Mouse (Mus musculus) urinary bladder, postnatal 36 days (tissue): ENCODE data around the gene Als2cl.

Experiments used
- DNase-seq, 2 experiments: peaks; one replicate each; pipeline ENCODE4 v3.0.0; 2022; ENCODE audit warnings: low spot score in 2 of 2, mixed read lengths in 1 of 2

The Als2cl gene

DNA sequence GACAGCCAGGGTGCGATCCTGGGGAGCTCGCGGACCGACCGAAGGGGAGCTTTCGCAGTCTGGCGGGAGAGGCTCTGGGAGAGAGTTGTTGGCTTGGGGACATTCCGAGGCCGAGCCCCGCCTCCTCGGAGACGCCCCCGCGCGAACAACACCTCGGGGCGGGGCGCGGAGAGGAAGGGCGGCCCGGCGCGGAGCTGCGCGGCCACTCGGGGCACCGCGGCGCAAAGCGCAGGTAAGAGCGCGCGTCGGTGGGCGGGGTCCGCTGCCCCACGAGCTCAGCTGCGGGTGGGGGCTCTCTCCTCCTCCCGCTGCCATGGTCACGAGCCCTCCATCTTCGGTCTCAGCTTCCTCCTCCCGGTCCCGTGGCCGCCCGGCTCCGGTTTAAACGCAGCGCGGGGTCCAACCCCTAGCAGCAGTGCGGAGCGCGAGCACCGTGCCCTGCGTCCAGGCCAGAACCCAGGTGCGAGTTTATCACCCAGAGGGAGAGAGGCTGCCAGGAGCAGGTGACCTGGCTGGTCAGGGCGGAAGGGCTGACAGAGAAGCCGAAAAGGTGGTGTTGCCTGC is 410 bp downstream of the Als2cl start, which contains the start of gene Tmie:
Gene Tmie (minus strand): TSS at position 116 of the 564 bp plus-strand sequence.
- peak; percentile 80 to 84 for DNase-seq

DNA sequence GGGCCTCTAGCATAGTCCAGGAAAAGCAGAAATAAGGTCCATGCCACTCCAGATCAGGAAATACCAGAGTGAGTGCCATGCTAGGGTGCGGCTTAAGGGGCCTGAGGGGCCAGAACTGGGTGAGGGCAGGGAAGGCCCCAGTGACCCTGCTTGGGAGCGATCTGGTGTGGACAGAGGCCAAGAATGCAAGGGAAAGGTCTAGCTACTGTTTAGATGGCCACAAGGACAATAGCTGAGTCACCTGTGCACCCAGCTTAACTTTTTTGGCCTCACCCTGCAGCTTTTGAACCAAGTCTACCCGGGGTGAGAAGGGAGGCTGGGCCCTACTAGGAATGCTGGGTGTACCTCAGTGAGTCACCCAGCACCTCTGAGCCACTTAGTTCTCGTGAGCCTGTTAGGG is 1.1 kb downstream of the Als2cl start:
- peak; percentile 55 to 66 for DNase-seq

DNA sequence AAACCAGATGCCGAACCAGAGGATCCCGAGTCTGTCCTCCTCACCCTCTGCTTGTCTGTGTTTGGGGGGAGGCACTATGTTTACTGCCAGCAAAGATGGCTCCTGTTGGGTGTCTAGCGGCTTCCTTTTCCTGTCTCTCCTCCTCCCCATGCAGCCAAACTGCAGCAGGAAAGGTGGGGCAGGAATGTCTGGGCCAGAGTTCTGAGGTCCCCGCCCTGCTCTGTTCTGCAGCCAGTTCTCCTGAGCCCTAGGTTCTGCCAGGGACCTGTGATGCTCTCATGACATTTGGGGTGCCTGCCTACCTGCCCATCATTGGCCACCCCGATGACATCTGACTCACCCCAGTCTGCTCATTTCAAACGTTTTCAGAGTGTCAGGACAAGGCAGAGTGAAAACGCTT is 2.3 kb downstream of the Als2cl start:
- peak in 1 of 2 experiments; percentile 42 for DNase-seq

DNA sequence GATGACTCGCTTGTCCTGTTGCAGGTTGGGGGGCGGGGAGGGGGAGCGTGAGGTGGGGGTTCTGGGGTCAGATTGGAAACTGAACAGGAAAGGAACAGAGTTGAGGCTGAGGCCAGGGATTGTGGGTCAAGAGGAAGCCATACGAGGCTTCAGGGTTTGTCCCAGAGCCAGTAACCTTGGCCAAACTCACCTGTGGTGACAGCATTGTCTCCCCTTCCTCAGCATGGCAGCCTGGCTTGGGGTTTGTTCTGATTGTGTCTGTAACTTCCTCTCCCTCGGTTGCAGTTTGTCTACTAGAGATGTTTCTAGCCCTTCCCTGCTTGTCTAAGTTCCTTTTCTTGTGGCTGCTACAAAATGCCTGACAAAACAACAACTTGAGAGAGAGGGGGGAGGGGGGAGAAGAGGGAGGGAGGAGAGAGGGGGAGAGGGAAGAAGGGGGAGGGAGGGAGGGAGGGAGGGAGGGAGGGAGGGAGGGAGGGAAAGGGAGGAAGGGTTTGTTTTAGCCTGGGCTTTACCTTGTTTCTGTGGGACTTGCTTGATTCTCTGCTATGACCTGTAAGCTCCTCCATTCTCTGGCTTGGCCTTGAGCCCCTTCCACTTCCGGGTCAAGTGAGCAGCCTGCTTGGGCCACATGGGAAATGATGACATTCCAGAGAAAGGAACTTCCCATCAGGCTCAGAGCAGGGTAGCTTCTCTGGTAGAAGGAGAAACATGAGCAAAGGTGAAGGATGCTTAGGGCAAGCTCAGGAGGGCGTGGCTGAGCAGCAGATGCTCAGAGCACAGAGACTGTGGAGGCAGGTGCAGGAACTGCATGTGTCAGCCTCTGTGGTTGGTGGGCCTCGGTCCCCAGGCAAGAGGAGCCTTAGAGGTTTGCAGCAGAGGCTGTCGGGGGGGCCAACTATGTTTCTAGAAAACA is 8.0 kb downstream of the Als2cl start:
- DNase-seq, result no peak

DNA sequence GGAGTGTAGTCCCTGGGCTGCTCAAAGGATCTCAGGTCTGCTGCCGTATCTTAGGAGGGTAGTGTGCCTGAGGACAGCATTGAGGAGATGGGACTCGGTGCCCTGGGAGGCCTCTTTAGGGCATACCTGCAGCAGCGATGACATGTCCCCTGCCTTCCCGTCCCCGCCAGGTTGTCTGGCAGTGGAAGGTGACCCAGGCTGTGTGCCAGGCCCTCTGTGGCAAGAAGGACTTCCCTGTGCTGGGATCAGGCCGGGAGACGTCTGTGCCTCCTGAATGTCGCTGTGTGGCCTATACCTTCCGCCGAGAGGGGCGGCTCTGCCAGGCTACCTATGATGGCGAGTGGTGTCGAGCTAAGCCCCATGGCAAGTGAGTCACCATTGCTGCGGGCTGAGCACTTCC is 9.3 kb downstream of the Als2cl start:
- no peak for DNase-seq

DNA sequence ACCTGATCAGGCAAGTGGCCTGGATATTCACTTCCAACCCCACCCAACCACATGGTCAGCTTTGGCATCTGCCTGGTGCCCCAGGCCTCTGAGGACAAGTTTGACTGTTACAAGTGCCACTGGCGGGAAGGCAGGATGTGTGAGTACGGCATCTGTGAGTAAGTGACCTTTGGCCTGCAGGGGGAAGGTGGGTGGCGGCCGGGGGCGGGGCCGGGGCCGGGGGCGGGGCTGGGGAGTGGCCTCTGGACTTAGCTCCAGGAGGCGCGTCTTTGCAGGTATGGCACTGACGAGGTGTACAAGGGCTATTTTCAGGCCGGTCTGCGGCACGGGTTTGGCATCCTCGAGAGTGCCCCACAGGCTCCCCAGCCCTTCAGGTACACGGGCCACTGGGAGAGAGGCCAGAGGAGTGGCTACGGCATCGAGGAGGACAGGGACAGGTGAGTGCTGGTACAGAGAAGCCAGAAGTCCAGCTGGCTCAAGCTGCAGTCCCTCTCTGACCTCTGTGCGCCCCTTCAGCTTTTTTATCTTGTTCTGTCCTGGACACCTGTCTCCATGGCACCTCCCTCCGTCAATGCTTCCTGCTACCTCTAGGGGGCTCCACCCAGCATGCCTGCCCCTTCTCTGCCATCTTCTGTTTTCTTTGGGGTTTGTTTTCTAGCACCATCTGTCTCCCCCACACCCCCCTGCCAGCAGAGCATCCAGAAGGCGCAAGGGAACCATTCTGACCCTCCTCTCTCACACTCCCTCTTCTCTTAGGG is 10.5 kb downstream of the Als2cl start:
- DNase-seq, result no peak

DNA sequence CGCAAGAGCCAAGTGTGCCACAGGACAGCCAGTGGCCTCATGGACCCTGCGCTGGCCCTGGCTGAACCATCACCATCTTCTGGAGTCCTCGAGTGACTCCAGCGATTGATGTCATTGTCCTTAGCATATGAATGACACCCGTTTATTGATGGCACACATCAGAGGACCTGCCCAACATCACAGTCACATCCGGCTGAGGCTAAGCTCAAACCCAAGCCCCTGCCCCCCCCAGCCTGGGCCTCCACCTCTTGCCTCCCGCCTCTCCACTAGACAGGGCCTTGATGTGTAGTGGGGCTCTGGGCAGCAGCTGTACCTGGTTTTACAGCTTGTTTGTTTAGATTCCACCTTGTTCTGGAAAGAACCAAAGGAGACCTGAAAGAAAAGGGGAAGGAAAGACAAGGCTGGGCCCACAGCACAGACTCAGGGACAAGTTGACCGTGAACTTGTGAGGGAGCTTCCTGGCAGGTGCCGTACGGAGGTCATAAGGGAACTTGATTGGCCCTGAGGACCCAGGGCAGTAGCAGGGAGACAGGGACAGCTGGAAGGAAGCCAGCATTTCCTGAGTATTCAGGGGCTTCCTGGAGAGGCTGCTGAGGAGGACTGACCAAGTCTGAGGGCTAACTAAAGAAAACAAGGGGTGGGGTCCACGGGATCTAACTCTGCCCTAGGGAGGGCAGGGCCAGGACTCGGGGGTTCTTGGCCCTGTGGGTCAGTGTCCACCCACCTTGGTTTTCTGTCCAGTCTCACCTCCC is 11.6 kb downstream of the Als2cl start:
- no peak for DNase-seq

DNA sequence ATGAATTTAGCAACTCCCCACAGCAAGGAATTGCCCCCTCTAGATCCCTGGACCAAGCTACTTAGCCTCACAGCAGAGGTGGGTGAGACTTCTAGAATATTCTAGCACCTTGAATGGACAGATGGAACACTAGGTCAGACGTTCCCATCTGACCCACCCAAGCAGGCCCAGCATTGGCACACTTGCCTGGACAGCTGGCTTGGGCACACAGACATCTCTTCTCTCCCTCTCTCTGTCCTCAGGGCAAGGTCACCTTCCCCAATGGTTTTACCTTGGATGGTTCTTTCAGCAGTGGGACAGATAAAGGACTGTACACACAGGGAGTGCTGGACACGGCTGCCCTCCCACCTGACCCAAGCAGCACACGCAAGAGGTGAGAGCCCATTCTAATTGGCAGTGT is 12.9 kb downstream of the Als2cl start:
- no peak for DNase-seq

DNA sequence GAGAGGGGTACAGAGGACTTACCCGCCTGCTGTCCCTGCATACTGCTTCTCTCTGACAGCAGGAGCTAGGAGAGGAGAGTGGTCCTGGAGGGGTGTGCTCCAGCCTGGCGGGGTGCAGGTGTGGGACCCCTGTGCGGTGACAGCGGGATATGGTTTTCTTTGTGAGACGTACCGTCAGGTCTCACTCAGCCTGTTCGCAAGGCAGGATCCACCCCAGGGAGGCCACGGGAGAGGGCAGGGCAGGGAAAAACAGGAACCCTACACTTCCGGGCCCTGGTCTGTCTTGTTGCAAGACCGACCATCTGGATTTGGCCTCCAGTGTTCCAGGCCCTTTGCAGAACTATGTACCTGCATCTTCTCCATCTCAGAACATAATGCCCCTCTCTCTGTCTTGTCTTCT is 13.8 kb downstream of the Als2cl start:
- DNase-seq, result no peak

DNA sequence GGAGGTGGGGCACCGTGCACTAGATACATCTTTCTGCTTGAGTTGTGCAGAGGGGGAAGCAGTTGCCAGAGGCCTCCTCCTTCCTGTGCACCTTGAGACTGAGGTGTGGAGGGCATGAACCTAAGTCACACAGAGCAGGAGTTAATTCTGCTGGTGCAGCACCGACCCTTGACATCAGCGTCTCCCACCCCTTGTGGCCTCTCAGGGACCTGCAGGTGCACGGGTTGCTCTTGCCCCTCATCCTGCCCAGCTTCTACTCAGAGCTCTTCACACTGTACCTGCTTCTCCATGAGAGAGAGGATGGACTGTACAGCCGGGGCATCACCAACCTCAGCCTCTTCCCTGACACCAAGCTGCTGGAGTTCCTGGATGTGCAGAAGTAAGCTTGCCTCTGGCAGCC is 15.8 kb downstream of the Als2cl start:
- DNase-seq, result no peak

DNA sequence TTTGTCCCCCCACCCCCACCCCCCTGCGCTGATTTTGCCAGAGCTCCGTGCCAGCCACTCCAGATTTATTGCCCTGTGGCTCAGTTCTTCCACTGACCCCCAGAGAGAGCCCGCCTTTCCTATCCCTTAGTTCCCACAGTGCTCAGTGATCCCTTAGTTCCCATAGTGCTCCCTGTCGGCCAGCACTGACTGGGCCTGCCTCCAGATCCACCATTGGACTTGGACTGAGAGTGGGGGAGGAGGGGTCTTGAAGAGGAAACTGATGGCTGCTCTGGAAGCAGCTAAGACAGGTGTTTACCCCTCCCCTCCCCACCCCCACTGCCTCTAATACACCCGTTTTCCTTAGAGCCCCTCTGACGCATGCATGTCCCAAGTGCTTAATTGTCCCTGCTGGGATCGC is 16.3 kb downstream of the Als2cl start:
- DNase-seq, result no peak

DNA sequence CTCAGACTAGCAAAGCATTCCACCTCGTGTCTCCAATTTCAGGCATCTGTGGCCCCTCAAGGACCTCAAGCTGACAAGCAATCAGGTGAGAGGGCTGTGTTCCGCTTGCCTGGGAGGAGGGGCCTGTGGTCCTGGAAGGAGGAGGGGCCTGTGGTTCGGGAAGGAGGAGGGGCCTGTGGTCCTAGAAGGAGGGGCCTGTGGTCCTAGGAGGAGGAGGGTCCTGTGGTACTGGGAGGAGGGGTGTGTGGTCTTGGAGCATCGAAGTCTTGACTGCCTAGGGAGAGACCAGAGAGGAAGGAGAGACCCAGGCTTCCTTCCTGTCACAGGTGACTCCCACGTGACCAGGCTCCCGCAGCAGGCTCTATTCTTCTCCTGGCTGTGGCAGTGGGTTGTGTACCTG is 16.9 kb downstream of the Als2cl start:
- DNase-seq, result no peak

DNA sequence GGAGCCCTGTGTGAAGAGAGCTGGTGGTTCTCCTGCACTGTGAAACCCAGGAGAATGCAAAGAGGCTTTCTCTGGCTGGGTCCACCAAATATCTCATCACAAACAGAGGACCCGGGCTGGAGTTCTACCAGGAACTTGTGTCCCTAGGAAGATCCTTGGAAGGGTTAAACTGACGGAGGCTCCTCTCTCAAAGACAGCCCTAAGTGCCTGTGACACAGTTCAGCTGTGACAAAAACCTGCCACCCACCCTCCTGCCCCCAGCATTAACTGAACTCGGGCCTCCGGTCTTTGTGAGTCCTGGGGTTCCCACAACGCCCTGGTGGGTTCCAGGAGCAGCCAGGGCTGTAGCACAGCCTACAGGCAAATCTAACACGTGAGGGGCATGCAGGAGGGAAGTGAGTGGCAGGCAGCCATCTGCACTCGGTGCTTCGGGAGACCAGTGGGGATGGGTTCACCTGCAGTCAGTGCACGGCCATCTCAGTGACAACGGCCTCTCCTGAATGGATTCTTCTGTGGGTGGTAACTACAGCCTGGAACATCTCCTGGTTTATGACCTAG is 19.9 kb downstream of the Als2cl start:
- DNase-seq, result no peak

DNA sequence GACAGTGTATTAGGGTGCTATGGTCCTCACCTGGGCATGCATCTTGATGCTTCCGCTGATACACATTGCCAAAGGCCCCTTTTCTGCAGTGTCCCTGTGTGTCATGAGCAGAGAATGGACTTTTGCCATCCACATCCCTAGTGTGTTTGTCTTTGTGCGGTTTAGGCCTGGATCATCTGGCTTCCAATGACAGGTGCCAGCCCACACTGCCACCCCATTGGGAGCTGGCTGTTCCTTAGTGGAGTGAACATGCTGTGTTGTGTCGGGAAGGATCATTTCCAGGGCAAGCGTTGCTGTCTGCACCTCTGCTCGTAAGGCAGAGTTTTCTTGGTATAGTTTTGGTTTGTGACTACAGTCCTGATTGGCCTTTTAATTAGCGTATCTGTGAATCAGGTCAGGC is 21.5 kb downstream of the Als2cl start:
- DNase-seq, result no peak

DNA sequence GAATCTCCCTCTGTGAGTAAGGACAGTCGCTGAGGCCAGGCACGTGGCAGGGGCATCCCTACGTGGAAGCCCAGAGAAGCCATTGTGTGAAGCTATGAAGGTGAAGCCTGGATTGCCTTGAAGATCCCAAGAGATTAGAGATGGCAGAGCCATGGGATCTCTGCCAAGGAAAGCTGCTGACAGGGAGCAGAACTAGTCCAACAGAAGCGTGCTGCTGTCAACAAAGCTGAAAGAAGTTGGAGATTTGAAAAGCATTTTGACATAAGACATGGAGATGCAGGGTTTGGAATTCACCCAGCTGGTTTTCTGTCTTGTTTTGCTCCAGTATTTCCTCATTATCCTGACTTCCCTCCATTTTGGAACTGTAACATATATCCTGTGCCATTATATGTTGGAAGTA is 22.6 kb downstream of the Als2cl start:
- no peak for DNase-seq

DNA sequence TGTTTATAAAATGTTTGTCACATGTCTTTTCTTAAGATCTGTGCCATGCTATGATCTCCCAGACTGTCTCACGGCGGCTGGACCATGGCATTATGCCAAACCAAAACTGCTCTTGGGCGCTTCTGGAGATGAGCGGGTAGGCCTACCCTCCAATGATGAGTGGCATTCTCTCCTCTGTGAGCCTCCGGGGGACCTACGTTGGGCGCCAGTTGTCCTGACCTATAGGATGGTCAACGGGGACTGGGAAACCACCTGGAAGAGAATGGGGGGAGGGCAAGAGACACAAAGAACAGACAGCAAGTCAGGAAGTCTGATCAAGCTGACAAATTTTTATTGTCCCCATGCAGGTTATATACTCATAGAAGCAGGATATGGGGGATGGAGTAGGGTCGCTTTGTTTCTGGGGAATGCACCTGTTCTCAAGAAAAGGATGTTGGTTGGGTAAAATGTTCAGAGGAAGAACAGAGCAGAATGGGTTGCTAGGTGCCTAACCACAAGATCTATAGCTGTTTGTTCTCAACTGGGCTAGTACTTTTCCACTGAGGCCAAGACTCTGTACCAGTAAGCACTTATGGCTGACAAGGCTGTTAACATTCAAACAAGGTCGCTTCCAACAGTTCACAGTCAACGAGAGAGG is 27.6 kb downstream of the Als2cl start:
- no peak for DNase-seq

DNA sequence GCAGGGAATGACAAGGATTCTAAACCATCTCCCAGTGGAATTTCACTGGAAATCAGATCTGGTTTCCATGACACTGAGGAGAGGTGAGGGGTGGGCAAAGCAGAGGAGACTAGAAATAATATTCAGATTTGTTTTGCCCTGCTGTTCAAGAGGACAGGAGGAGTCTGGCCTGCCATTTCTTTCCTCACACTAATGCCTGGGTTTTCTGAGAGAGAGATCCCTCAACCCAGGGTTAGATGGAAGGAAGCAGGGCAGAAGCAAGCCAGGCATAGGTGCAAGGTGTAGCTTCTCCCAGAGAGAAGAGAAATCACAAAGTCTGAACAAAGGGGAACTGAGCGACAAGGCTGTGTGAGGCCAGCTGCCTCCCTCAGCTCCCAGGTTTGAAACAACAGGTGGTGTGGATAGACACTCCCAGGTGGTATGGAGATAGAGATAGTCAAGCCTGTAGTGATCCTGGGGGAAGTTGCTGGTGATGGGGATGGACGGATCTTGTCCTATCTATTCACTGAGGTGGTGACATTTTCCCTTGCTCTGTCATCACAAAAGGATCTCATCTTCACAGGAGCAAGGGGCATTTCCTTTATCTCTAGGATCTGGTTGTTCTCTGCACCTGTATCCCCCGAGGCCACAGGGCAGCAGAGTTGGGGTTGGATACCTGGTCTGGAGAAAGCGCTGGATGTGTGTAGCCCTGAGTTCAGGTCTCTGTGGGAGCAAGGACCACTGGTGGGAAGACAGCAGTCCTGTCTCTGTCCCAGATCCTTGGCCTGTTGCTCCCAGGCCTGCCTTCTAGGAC is 28.4 kb downstream of the Als2cl start:
- DNase-seq, result no peak

DNA sequence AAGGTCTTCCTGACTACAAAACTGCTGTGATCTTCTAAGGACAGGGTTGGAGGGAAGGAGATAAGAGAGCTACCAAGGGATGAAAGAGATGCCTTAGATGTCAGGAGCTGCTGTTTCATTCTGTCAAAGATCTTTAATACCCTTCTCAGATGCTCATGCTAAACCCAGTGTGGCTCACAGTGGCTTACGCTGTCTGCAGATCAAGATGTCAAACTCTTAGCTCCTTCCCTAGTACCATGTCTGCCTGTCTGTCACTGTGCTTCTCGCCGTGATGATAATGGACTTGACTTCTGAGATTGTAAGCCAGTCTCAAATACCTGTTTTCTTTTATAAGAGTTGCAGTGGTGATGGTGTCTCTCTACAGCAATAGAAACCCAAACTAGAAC is 29.0 kb downstream of the Als2cl start:
- DNase-seq, result no peak

DNA sequence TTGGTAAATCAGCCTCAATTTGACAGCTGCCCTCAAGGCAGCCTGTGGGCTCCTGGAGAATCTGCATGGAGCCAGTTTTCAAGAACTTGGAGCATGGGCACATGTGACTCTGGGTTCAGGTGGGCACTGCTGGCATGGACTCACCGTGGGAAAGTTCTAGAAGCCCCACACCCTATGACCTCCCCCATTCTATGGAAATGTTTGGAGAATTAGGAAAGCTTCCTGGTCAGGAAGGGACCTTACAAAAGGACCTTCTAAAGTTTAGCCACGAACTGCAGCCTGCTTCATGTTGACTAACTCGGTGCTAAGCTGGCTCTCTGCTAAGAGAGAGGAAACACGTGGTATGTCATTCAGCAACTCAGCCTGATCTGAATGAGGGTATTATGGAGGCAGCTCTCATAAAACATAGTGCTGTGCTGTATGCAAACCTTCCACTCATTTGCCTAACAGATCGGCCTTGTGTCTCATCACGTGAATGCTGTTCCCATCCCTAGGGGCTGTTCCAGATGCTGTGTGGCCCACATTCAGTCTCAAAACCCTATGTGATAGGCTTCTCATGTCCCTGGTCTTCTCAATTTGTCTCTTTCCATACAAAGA is 29.8 kb downstream of the Als2cl start:
- DNase-seq, result no peak
